Mouse (Mus musculus): ENCODE measurements around the gene Robo1. TPM values are rescaled to one million over a fixed set of nuclear protein-coding genes. Genes with fewer than 3 reads are reported as not detected.

The Robo1 gene
- polyA plus RNA-seq, 1 experiment from 2014 or later = 5.7 TPM

DNA sequence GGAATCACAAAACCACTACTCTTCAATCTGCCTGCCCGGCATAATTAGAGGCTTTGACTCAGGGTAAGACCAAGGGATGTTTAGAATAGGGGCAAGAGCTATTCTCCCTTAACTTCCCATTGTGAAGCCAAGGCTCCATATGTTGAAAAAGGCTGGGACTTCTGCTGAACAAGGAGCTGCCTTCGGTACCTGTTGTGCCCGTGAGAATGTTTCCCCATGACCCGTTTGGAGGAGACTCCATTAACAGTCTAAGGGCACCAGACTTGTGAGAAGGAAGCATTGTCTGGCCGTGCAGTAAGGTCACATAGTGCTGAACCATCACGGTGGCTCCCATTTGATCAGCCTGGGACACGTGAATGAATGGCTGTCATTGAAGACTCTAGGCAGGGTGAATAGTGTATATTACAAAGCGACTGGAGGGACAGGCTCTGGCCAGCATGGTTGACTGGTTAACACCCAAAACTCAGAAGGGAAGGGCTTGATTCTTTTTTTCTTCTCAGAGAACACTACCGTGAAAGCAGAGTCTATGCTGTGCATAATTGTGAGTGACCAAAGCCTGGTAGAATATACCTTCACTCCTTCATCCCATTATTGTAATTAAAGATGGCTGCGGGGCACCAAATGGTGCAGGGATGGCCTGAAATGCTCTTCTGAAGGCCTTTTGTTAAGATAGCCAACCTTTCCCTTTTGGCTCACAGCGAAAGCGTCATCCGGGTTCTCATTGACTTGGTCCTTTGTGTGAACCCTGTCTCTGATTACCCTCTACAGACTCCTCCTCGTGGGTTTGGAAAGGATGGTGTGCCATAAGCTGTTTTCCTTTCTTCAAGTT, 385.6 kb downstream of the Robo1 start:
- no peaks in the 10 kb centered on the region for H3K27me3 ChIP-seq (ENCODE audit: control insufficient read depth, insufficient read depth, low read depth, low read length)
- H3K27ac ChIP-seq (ENCODE audit: low read length) = no peak overlapping the region
- no peaks in the 10 kb centered on the region for H3K4me1 ChIP-seq (ENCODE audit: control insufficient read depth, low read depth, low read length)
- no peaks in the 10 kb centered on the region for H3K36me3 ChIP-seq (ENCODE audit: control insufficient read depth, insufficient read depth)
- no peak for ATAC-seq (ENCODE audit: low read depth)
- H3K4me3 ChIP-seq (ENCODE audit: low read depth, low read length) = no peak overlapping the region
- WGBS (ENCODE audit: insufficient replicate concordance) = 63% methylated on average over 14 of the region's 14 CpGs
- H3K4me2 ChIP-seq (ENCODE audit: low read depth, low read length) = no peak overlapping the region
- no peaks in the 10 kb centered on the region for H3K9me3 ChIP-seq (replicated peaks; ENCODE audit: control insufficient read depth, low read length)
- no peak overlapping the region for H3K9ac ChIP-seq (ENCODE audit: low read depth, low read length)

- Histone ChIP-seq H3K4me3 (ENCODE audit: low read depth, low read length) (no peak overlapping the region), H3K4me1 (ENCODE audit: control insufficient read depth, low read depth, low read length) (no peaks in the 10 kb centered on the region), H3K4me2 (ENCODE audit: low read depth, low read length) (no peak overlapping the region), H3K9ac (ENCODE audit: low read depth, low read length) (no peak overlapping the region), H3K9me3 (replicated peaks; ENCODE audit: control insufficient read depth, low read length) (no peaks in the 10 kb centered on the region), H3K27me3 (ENCODE audit: control insufficient read depth, insufficient read depth, low read depth, low read length) (no peaks in the 10 kb centered on the region), H3K27ac (ENCODE audit: low read length) (no peak overlapping the region), H3K36me3 (ENCODE audit: control insufficient read depth, insufficient read depth) (no peaks in the 10 kb centered on the region)
- no peak for ATAC-seq (ENCODE audit: low read depth)
- WGBS (ENCODE audit: insufficient replicate concordance) = 59% methylated on average over 5 of the region's 5 CpGs
These were observed 386.7 kb downstream of the Robo1 start for GRCm38 (mm10) chr16:72694787-72695186.

GRCm38 (mm10) chr16:72699238-72700006, 391.3 kb downstream of the Robo1 start:
- no peak overlapping the region for H3K4me3 ChIP-seq (ENCODE audit: low read depth, low read length)
- H3K27ac ChIP-seq (ENCODE audit: low read length) = no peak overlapping the region
- WGBS (ENCODE audit: insufficient replicate concordance) = 55% methylated on average over 12 of the region's 12 CpGs
- H3K4me2 ChIP-seq (ENCODE audit: low read depth, low read length) = no peak overlapping the region
- no peak for ATAC-seq (ENCODE audit: low read depth)
- H3K9ac ChIP-seq (ENCODE audit: low read depth, low read length) = no peak overlapping the region
- H3K9me3 ChIP-seq (replicated peaks; ENCODE audit: control insufficient read depth, low read length) = no peaks in the 10 kb centered on the region
- no peaks in the 10 kb centered on the region for H3K4me1 ChIP-seq (ENCODE audit: control insufficient read depth, low read depth, low read length)
- no peaks in the 10 kb centered on the region for H3K36me3 ChIP-seq (ENCODE audit: control insufficient read depth, insufficient read depth)
- H3K27me3 ChIP-seq (ENCODE audit: control insufficient read depth, insufficient read depth, low read depth, low read length) = no peaks in the 10 kb centered on the region

DNA sequence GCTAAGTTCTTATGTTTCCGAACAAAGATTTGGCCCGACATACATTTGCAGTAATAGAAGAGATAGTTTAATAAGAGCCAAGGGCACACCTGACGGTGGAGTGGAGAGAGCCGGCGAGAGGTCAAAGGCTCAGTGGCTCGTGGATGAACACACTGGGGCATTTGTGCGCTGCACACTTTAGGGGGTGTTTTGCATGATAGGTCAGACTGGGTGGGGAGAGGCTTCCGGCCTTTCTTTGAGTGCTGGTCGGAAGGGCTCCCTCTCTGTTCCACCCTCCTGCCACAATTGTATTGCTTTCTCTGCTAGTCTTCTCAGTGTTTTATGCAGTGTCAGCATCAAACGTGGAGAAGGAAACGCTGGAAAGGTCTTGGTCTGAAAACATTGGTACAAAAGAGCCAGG, 392.2 kb downstream of the Robo1 start:
- Histone ChIP-seq H3K27me3 (ENCODE audit: control insufficient read depth, insufficient read depth, low read depth, low read length) (no peaks in the 10 kb centered on the region), H3K4me2 (ENCODE audit: low read depth, low read length) (no peak overlapping the region), H3K4me1 (ENCODE audit: control insufficient read depth, low read depth, low read length) (no peaks in the 10 kb centered on the region), H3K27ac (ENCODE audit: low read length) (no peak overlapping the region), H3K36me3 (ENCODE audit: control insufficient read depth, insufficient read depth) (no peaks in the 10 kb centered on the region), H3K4me3 (ENCODE audit: low read depth, low read length) (no peak overlapping the region), H3K9ac (ENCODE audit: low read depth, low read length) (no peak overlapping the region), H3K9me3 (replicated peaks; ENCODE audit: control insufficient read depth, low read length) (no peaks in the 10 kb centered on the region)
- 66% methylated on average over 11 of the region's 11 CpGs for WGBS (ENCODE audit: insufficient replicate concordance)
- no peak for ATAC-seq (ENCODE audit: low read depth)

DNA sequence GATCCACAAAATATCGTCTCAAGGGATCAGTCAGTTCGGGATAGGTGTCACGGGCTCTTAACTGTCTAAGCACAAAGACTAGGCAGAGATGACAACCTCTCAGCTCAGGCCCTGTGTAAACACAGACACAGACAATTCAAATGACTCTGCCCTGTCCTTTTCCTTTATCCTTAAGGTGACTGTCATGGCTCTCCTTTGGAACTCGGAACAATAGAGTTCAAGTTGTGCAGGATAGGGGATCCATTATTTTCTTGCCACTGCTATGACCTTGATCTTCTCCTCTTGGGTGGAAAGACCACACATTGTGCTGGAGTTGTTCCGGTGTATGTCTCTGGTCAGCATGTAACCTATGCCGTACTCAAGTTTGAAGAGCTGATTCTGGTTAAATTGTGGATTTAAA, 395.4 kb downstream of the Robo1 start:
- Histone ChIP-seq H3K4me2 (ENCODE audit: low read depth, low read length) (no peak overlapping the region), H3K27me3 (ENCODE audit: control insufficient read depth, insufficient read depth, low read depth, low read length) (no peaks in the 10 kb centered on the region), H3K36me3 (ENCODE audit: control insufficient read depth, insufficient read depth) (no peaks in the 10 kb centered on the region), H3K9me3 (replicated peaks; ENCODE audit: control insufficient read depth, low read length) (no peaks in the 10 kb centered on the region), H3K4me1 (ENCODE audit: control insufficient read depth, low read depth, low read length) (no peaks in the 10 kb centered on the region), H3K9ac (ENCODE audit: low read depth, low read length) (no peak overlapping the region), H3K27ac (ENCODE audit: low read length) (no peak overlapping the region), H3K4me3 (ENCODE audit: low read depth, low read length) (no peak overlapping the region)
- 67% methylated on average over 6 of the region's 6 CpGs for WGBS (ENCODE audit: insufficient replicate concordance)
- ATAC-seq (ENCODE audit: low read depth) = no peak

DNA sequence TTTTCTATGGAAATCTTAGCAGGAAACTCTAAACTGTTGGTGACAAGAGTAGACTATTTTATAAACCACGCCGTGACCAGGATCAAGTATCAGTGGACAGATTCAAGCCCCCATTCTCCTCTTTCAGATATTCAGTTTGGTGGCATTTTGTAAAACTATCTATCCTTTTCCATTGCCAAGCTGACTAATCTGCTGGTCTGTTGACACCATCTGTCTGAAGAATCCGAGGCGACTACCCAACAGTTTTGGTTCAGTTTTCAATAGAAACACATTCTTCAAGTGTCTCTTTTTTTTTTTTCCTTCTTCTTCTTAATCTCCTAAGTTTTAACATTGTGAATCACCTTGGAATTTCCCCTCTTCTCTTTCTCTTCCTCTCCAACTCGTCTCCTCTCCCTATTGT, 397.7 kb downstream of the Robo1 start:
- Histone ChIP-seq H3K9ac (ENCODE audit: low read depth, low read length) (no peak overlapping the region), H3K27ac (ENCODE audit: low read length) (no peak overlapping the region), H3K4me1 (ENCODE audit: control insufficient read depth, low read depth, low read length) (no peaks in the 10 kb centered on the region), H3K4me3 (ENCODE audit: low read depth, low read length) (no peak overlapping the region), H3K4me2 (ENCODE audit: low read depth, low read length) (no peak overlapping the region), H3K36me3 (ENCODE audit: control insufficient read depth, insufficient read depth) (no peaks in the 10 kb centered on the region), H3K27me3 (ENCODE audit: control insufficient read depth, insufficient read depth, low read depth, low read length) (no peaks in the 10 kb centered on the region), H3K9me3 (replicated peaks; ENCODE audit: control insufficient read depth, low read length) (no peaks in the 10 kb centered on the region)
- WGBS (ENCODE audit: insufficient replicate concordance) = 56% methylated on average over 5 of the region's 5 CpGs
- no peak for ATAC-seq (ENCODE audit: low read depth)

DNA sequence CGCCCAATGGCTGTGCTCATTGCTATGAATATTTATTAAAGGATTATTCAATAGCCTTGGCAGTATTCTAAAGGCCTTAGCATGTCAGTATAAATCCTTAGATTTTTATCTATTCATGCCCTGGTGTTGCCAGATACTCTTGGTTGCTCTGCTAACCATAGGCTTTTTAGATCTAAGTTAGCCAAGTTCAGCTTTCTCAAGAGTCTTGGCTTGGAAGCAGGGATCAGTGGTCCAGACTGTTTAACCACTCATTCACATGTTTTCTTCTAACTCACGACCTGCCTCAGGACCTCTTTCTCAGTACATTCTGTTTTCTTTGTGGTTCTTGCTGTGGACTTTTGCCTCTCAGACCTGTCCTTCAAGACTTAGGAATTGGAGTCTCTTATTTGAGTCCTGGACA, 400.4 kb downstream of the Robo1 start:
- Histone ChIP-seq H3K36me3 (ENCODE audit: control insufficient read depth, insufficient read depth) (no peaks in the 10 kb centered on the region), H3K4me3 (ENCODE audit: low read depth, low read length) (no peak overlapping the region), H3K9me3 (replicated peaks; ENCODE audit: control insufficient read depth, low read length) (no peaks in the 10 kb centered on the region), H3K9ac (ENCODE audit: low read depth, low read length) (no peak overlapping the region), H3K4me1 (ENCODE audit: control insufficient read depth, low read depth, low read length) (no peaks in the 10 kb centered on the region), H3K4me2 (ENCODE audit: low read depth, low read length) (no peak overlapping the region), H3K27me3 (ENCODE audit: control insufficient read depth, insufficient read depth, low read depth, low read length) (no peaks in the 10 kb centered on the region), H3K27ac (ENCODE audit: low read length) (no peak overlapping the region)
- no peak for ATAC-seq (ENCODE audit: low read depth)
- 48% methylated on average over 2 of the region's 2 CpGs for WGBS (ENCODE audit: insufficient replicate concordance)

- no peak for ATAC-seq (ENCODE audit: low read depth)
These were observed 409.2 kb downstream of the Robo1 start for GRCm38 (mm10) chr16:72717118-72717802.

DNA sequence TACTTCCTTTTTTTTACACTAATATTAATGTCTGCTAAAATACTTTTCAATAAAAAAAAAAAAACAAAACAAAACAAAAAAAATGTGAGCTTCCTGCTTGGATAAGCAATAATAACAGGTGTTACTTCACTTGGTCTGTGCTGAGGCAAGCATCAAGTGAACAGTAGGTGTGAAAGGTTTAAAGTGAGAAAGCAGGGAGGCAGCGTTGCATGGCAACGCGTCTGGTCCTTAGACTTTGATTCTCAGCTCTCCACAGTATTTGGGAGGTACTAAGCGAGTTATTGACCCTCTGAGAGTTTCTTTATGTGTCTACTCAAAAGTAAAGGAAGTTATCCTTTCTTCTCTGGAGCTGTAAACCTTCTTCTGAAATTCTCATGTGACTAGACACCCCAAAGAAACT, 411.0 kb downstream of the Robo1 start:
- Histone ChIP-seq H3K4me1 (ENCODE audit: control insufficient read depth, low read depth, low read length) (no peaks in the 10 kb centered on the region), H3K4me2 (ENCODE audit: low read depth, low read length) (no peak overlapping the region), H3K27ac (ENCODE audit: low read length) (no peak overlapping the region), H3K9me3 (replicated peaks; ENCODE audit: control insufficient read depth, low read length) (no peaks in the 10 kb centered on the region), H3K36me3 (ENCODE audit: control insufficient read depth, insufficient read depth) (no peaks in the 10 kb centered on the region), H3K9ac (ENCODE audit: low read depth, low read length) (no peak overlapping the region), H3K27me3 (ENCODE audit: control insufficient read depth, insufficient read depth, low read depth, low read length) (no peaks in the 10 kb centered on the region), H3K4me3 (ENCODE audit: low read depth, low read length) (no peak overlapping the region)
- WGBS (ENCODE audit: insufficient replicate concordance) = 71% methylated on average over 4 of the region's 4 CpGs
- no peak for ATAC-seq (ENCODE audit: low read depth)

More at GRCm38 (mm10) chr16:72717118-72717802, 409.2 kb downstream of the Robo1 start:
- H3K9ac ChIP-seq (ENCODE audit: low read depth, low read length) = no peak overlapping the region
- no peak overlapping the region for H3K27ac ChIP-seq (ENCODE audit: low read length)
- H3K4me3 ChIP-seq (ENCODE audit: low read depth, low read length) = no peak overlapping the region
- no peak overlapping the region for H3K4me2 ChIP-seq (ENCODE audit: low read depth, low read length)
- no peaks in the 10 kb centered on the region for H3K36me3 ChIP-seq (ENCODE audit: control insufficient read depth, insufficient read depth)
- WGBS (ENCODE audit: insufficient replicate concordance) = 52% methylated on average over 9 of the region's 9 CpGs
- no peaks in the 10 kb centered on the region for H3K4me1 ChIP-seq (ENCODE audit: control insufficient read depth, low read depth, low read length)
- no peaks in the 10 kb centered on the region for H3K9me3 ChIP-seq (replicated peaks; ENCODE audit: control insufficient read depth, low read length)
- no peaks in the 10 kb centered on the region for H3K27me3 ChIP-seq (ENCODE audit: control insufficient read depth, insufficient read depth, low read depth, low read length)
